Mouse (Mus musculus): ENCODE measurements at regions not wholly inside any gene's neighbourhood (a gene's known extent, or its start where the extent isn't known, plus 50 kb on each side); places are given as distances from the start of the nearest gene placed in this dataset.

- H3K4me1 ChIP-seq (ENCODE audit: control insufficient read depth, insufficient read depth, low read length): no peaks in the 10 kb centered on the region
- no peak for ATAC-seq (ENCODE audit: low FRiP score, low TSS enrichment)
These were observed 90.7 kb upstream of the Nxt1 start for GRCm38 (mm10) chr2:148581666-148582065.

GRCm38 (mm10) chr2:148580286-148580966 is 92.0 kb upstream of the Nxt1 start:
- peak; percentile 62; the same call in 1 of the 2 replicates for ATAC-seq (ENCODE audit: low FRiP score, low TSS enrichment)
- Histone ChIP-seq H3K4me2 (ENCODE audit: low read length) (no peak overlapping the region), H3K27me3 (ENCODE audit: control insufficient read depth, insufficient read depth, low read length) (no peaks in the 10 kb centered on the region), H3K4me1 (ENCODE audit: control insufficient read depth, insufficient read depth, low read length) (no peaks in the 10 kb centered on the region), H3K4me3 (replicated peaks; ENCODE audit: low read depth, low read length) (no peak overlapping the region), H3K27ac (replicated peaks; ENCODE audit: low read depth, low read length) (no peak overlapping the region), H3K36me3 (ENCODE audit: control insufficient read depth, insufficient read depth, low read length) (no peaks in the 10 kb centered on the region), H3K9me3 (ENCODE audit: control insufficient read depth, low read length) (no peaks in the 10 kb centered on the region), H3K9ac (replicated peaks; ENCODE audit: low read length) (no peak overlapping the region)
- WGBS: 36% methylated on average over 7 of the region's 7 CpGs
- DNase-seq: peak; percentile 78

More at GRCm38 (mm10) chr2:148581666-148582065, 90.7 kb upstream of the Nxt1 start:
- 85% methylated on average over 4 of the region's 4 CpGs for WGBS
- no peak overlapping the region for H3K4me2 ChIP-seq (ENCODE audit: low read length)
- H3K27ac ChIP-seq (replicated peaks; ENCODE audit: low read depth, low read length): no peak overlapping the region
- H3K27me3 ChIP-seq (ENCODE audit: control insufficient read depth, insufficient read depth, low read length): no peaks in the 10 kb centered on the region
- H3K4me3 ChIP-seq (replicated peaks; ENCODE audit: low read depth, low read length): no peak overlapping the region
- no peaks in the 10 kb centered on the region for H3K36me3 ChIP-seq (ENCODE audit: control insufficient read depth, insufficient read depth, low read length)
- no peak for DNase-seq
- H3K9me3 ChIP-seq (ENCODE audit: control insufficient read depth, low read length): no peaks in the 10 kb centered on the region
- no peak overlapping the region for H3K9ac ChIP-seq (replicated peaks; ENCODE audit: low read length)

GRCm38 (mm10) chr2:148579564-148579963 is 92.8 kb upstream of the Nxt1 start:
- no peaks in the 10 kb centered on the region for H3K9me3 ChIP-seq (ENCODE audit: control insufficient read depth, low read length)
- DNase-seq (peak; percentile 9), ATAC-seq (ENCODE audit: low FRiP score, low TSS enrichment) (no peak)
- H3K4me2 ChIP-seq (ENCODE audit: low read length): no peak overlapping the region
- H3K27me3 ChIP-seq (ENCODE audit: control insufficient read depth, insufficient read depth, low read length): no peaks in the 10 kb centered on the region
- no peak overlapping the region for H3K27ac ChIP-seq (replicated peaks; ENCODE audit: low read depth, low read length)
- H3K4me1 ChIP-seq (ENCODE audit: control insufficient read depth, insufficient read depth, low read length): no peaks in the 10 kb centered on the region
- WGBS: 19% methylated on average over 2 of the region's 2 CpGs
- H3K9ac ChIP-seq (replicated peaks; ENCODE audit: low read length): no peak overlapping the region
- H3K4me3 ChIP-seq (replicated peaks; ENCODE audit: low read depth, low read length): no peak overlapping the region
- H3K36me3 ChIP-seq (ENCODE audit: control insufficient read depth, insufficient read depth, low read length): no peaks in the 10 kb centered on the region

- Histone ChIP-seq H3K36me3 (ENCODE audit: control insufficient read depth, insufficient read depth, low read length) (no peaks in the 10 kb centered on the region), H3K4me2 (ENCODE audit: low read length) (no peak overlapping the region), H3K4me3 (replicated peaks; ENCODE audit: low read depth, low read length) (no peak overlapping the region), H3K9ac (replicated peaks; ENCODE audit: low read length) (no peak overlapping the region), H3K27me3 (ENCODE audit: control insufficient read depth, insufficient read depth, low read length) (no peaks in the 10 kb centered on the region), H3K4me1 (ENCODE audit: control insufficient read depth, insufficient read depth, low read length) (no peaks in the 10 kb centered on the region), H3K27ac (replicated peaks; ENCODE audit: low read depth, low read length) (no peak overlapping the region), H3K9me3 (ENCODE audit: control insufficient read depth, low read length) (no peaks in the 10 kb centered on the region)
- no peak for DNase-seq
- no peak for ATAC-seq (ENCODE audit: low FRiP score, low TSS enrichment)
- 87% methylated on average over 5 of the region's 5 CpGs for WGBS
These were observed 93.4 kb upstream of the Nxt1 start for GRCm38 (mm10) chr2:148579027-148579426.

- DNase-seq (no peak), ATAC-seq (ENCODE audit: low FRiP score, low TSS enrichment) (no peak)
- 83% methylated on average over 2 of the region's 2 CpGs for WGBS
- Histone ChIP-seq H3K36me3 (ENCODE audit: control insufficient read depth, insufficient read depth, low read length) (no peaks in the 10 kb centered on the region), H3K27ac (replicated peaks; ENCODE audit: low read depth, low read length) (no peak overlapping the region), H3K4me1 (ENCODE audit: control insufficient read depth, insufficient read depth, low read length) (no peaks in the 10 kb centered on the region), H3K9me3 (ENCODE audit: control insufficient read depth, low read length) (no peaks in the 10 kb centered on the region), H3K4me3 (replicated peaks; ENCODE audit: low read depth, low read length) (no peak overlapping the region), H3K27me3 (ENCODE audit: control insufficient read depth, insufficient read depth, low read length) (no peaks in the 10 kb centered on the region), H3K4me2 (ENCODE audit: low read length) (no peak overlapping the region), H3K9ac (replicated peaks; ENCODE audit: low read length) (no peak overlapping the region)
These were observed 94.2 kb upstream of the Nxt1 start for GRCm38 (mm10) chr2:148578176-148578575.

- WGBS: 68% methylated on average over 3 of the region's 3 CpGs
- no peaks in the 10 kb centered on the region for H3K27me3 ChIP-seq (ENCODE audit: control insufficient read depth, insufficient read depth, low read length)
- no peak overlapping the region for H3K4me3 ChIP-seq (replicated peaks; ENCODE audit: low read depth, low read length)
- no peak for ATAC-seq (ENCODE audit: low FRiP score, low TSS enrichment)
- no peaks in the 10 kb centered on the region for H3K9me3 ChIP-seq (ENCODE audit: control insufficient read depth, low read length)
- no peaks in the 10 kb centered on the region for H3K4me1 ChIP-seq (ENCODE audit: control insufficient read depth, insufficient read depth, low read length)
- H3K27ac ChIP-seq (replicated peaks; ENCODE audit: low read depth, low read length): no peak overlapping the region
- H3K4me2 ChIP-seq (ENCODE audit: low read length): no peak overlapping the region
- no peak for DNase-seq
- no peak overlapping the region for H3K9ac ChIP-seq (replicated peaks; ENCODE audit: low read length)
- H3K36me3 ChIP-seq (ENCODE audit: control insufficient read depth, insufficient read depth, low read length): no peaks in the 10 kb centered on the region
These were observed 97.0 kb upstream of the Nxt1 start for GRCm38 (mm10) chr2:148575433-148575832.

GRCm38 (mm10) chr2:148572165-148572564 is 100.2 kb upstream of the Nxt1 start:
- ATAC-seq (ENCODE audit: low FRiP score, low TSS enrichment) (no peak), DNase-seq (peak; percentile 77)
- no peaks in the 10 kb centered on the region for H3K36me3 ChIP-seq (ENCODE audit: control insufficient read depth, insufficient read depth, low read length)
- no peak overlapping the region for H3K27ac ChIP-seq (replicated peaks; ENCODE audit: low read depth, low read length)
- H3K27me3 ChIP-seq (ENCODE audit: control insufficient read depth, insufficient read depth, low read length): no peaks in the 10 kb centered on the region
- no peak overlapping the region for H3K4me3 ChIP-seq (replicated peaks; ENCODE audit: low read depth, low read length)
- no peak overlapping the region for H3K9ac ChIP-seq (replicated peaks; ENCODE audit: low read length)
- no peaks in the 10 kb centered on the region for H3K9me3 ChIP-seq (ENCODE audit: control insufficient read depth, low read length)
- H3K4me2 ChIP-seq (ENCODE audit: low read length): no peak overlapping the region
- H3K4me1 ChIP-seq (ENCODE audit: control insufficient read depth, insufficient read depth, low read length): no peaks in the 10 kb centered on the region
- WGBS: 27% methylated on average over 1 of the region's 1 CpGs

- no peaks in the 10 kb centered on the region for H3K9me3 ChIP-seq (ENCODE audit: control insufficient read depth, low read length)
- no peaks in the 10 kb centered on the region for H3K36me3 ChIP-seq (ENCODE audit: control insufficient read depth, insufficient read depth, low read length)
- no peaks in the 10 kb centered on the region for H3K4me1 ChIP-seq (ENCODE audit: control insufficient read depth, insufficient read depth, low read length)
- no peak overlapping the region for H3K9ac ChIP-seq (replicated peaks; ENCODE audit: low read length)
- 92% methylated on average over 1 of the region's 1 CpGs for WGBS
- H3K27me3 ChIP-seq (ENCODE audit: control insufficient read depth, insufficient read depth, low read length): no peaks in the 10 kb centered on the region
- no peak overlapping the region for H3K4me3 ChIP-seq (replicated peaks; ENCODE audit: low read depth, low read length)
- DNase-seq (no peak), ATAC-seq (ENCODE audit: low FRiP score, low TSS enrichment) (no peak)
- H3K27ac ChIP-seq (replicated peaks; ENCODE audit: low read depth, low read length): no peak overlapping the region
- no peak overlapping the region for H3K4me2 ChIP-seq (ENCODE audit: low read length)
These were observed 100.8 kb upstream of the Nxt1 start for GRCm38 (mm10) chr2:148571616-148572015.

- Histone ChIP-seq H3K4me3 (replicated peaks; ENCODE audit: low read depth, low read length) (no peak overlapping the region), H3K36me3 (ENCODE audit: control insufficient read depth, insufficient read depth, low read length) (no peaks in the 10 kb centered on the region), H3K4me2 (ENCODE audit: low read length) (no peak overlapping the region), H3K27me3 (ENCODE audit: control insufficient read depth, insufficient read depth, low read length) (no peaks in the 10 kb centered on the region), H3K27ac (replicated peaks; ENCODE audit: low read depth, low read length) (no peak overlapping the region), H3K4me1 (ENCODE audit: control insufficient read depth, insufficient read depth, low read length) (no peaks in the 10 kb centered on the region), H3K9ac (replicated peaks; ENCODE audit: low read length) (no peak overlapping the region), H3K9me3 (ENCODE audit: control insufficient read depth, low read length) (no peaks in the 10 kb centered on the region)
- DNase-seq (no peak), ATAC-seq (ENCODE audit: low FRiP score, low TSS enrichment) (no peak)
- 72% methylated on average over 5 of the region's 5 CpGs for WGBS
These were observed 101.4 kb upstream of the Nxt1 start for GRCm38 (mm10) chr2:148571018-148571417.
